Mouse (Mus musculus) cerebellum, adult 2 months (tissue): ENCODE data around the gene Ccdc182. TPM values are rescaled to one million over a fixed set of nuclear protein-coding genes. Genes with fewer than 3 reads are reported as not detected.

Source experiments
- DNase-seq, 2 experiments: peaks; one replicate each; pipeline ENCODE4 v3.0.0; 2021
- H3K27ac ChIP-seq: fragments of 200-500 bp; 2 replicates; pipeline ENCODE4 v1.5.1; 2012; ENCODE audit warnings: low read length, control low read depth, inconsistent platforms; ENCODE audit not compliant: insufficient read depth
- H3K27me3 ChIP-seq: fragments of 200-500 bp; 2 replicates; pipeline ENCODE4 v1.6.1; 2012; ENCODE audit warnings: inconsistent platforms, mild to moderate bottlenecking, low read length, moderate library complexity; ENCODE audit not compliant: control insufficient read depth, insufficient read depth
- H3K4me1 ChIP-seq: fragments of 200-500 bp; 2 replicates; pipeline ENCODE4 v1.6.1; 2011; ENCODE audit warnings: low read length; ENCODE audit not compliant: control insufficient read depth, insufficient read depth
- H3K4me3 ChIP-seq: fragments of 200-500 bp; replicated peaks from 2 replicates; pipeline ENCODE3; 2011; ENCODE audit warnings: mild to moderate bottlenecking, low read depth, low read length, control low read depth; ENCODE audit not compliant: insufficient read depth
- CTCF ChIP-seq: fragments of 200-500 bp; IDR thresholded peaks from 2 replicates; pipeline ENCODE4 v1.5.1; 2011; ENCODE audit warnings: low read depth, mild to moderate bottlenecking, control low read depth, low read length, moderate library complexity, borderline replicate concordance; ENCODE audit not compliant: insufficient read depth
- POLR2A ChIP-seq: fragments of 200-500 bp; IDR thresholded peaks from 2 replicates; pipeline ENCODE4 v1.6.1; 2011; ENCODE audit warnings: low read length, control low read depth, borderline replicate concordance; ENCODE audit not compliant: insufficient read depth
- WGBS: fragments of 180-500 bp; shearing (Covaris S2); methylation state at CpG from one replicate; pipeline ENCODE4 v1.1.7; 2018; 5-methylcytosine and 5-hydroxymethylcytosine counted together
- polyA plus RNA-seq: library from polyadenylated mRNA; depleted of rRNA; stranded (reverse); fragments of >200 nt; gene quantifications from 2 replicates; pipeline ENCODE4 v1.2.3, GENCODE M21; 2012; rRNA removed

The Ccdc182 gene
- 0.23 TPM in 1 of 2 replicates, not detected in the other for polyA plus RNA-seq

DNA sequence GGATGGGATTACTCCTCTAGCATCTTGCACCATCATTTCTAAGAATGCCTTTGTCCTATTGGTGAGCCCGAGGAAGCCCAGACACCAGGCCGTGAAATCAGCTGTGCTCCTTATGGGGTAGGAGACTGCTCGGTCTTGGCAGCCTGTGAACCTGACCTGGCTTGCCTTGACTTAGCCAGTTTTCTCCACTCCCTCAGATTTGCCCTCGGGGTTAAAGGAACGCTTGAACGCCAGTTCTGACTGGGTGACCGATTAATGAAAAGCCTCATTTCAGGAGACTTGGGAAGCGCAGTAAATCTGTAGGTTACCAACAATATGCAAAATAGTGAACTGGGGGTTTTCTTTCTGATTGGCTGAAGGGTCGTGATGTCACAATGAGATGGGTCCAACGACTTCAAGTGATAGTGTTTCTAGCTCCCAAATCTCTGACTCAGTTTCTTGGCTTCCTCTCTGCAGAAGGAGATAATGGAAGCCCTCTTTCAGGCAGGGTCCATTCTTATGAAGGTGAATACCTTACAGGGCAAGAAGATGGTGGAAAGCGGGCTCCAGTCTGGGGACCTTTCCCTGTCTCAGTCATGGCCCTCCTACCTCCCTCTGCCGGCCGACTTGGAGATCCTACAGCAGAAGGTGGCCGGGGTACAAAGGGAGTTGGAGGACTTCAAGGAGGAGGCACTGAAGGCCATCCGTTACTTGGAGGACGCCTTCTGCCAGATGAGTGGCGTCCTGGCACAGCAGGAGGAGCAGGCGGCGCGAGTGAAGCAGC, at the start of gene Ccdc182:
Ccdc182 (plus strand) TSS at position 428 of the 763 bp plus-strand sequence.
- Histone ChIP-seq H3K4me3 (peak within 1 kb of the TSS; percentile 9), H3K27me3 (no peaks in the 10 kb centered on the region; the same call in 1 of the 2 replicates), H3K27ac (no peak within 1 kb of the TSS), H3K4me1 (peaks cover 6% of the 10 kb centered on the region)
- no peak for TF ChIP-seq POLR2A
- no peak for TF ChIP-seq CTCF
- no peak for DNase-seq
- 50% methylated on average over 20 of the region's 20 CpGs for WGBS

DNA sequence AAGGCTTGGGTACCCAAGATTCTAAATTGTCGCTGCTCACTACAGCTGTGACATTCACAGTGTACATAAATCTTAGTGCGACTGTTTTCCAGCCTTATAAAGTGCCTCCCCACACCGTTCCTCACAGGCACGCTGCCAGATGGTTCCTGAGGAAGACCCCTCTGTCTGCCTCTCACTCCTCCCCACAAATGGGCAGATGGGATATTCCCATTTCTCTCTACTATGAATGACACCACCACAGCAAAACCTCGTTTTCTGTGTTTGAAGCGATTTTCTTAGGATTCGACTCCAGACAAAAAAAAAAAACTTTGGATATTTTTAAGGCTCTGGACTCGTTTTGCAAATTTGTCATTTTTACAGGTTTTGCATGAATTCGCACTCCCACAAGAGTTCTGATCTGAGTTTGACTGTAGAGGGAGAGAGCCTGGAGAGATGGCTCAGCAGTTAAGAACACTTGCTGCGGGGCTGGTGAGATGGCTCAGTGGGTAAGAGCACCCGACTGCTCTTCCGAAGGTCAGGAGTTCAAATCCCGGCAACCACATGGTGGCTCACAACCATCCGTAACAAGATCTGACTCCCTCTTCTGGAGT, 48.2 kb upstream of the Ccdc182 start:
- no peak overlapping the region for H3K4me3 ChIP-seq
- H3K4me1 ChIP-seq, result no peaks in the 10 kb centered on the region
- WGBS, result 80% methylated on average over 14 of the region's 14 CpGs
- H3K27me3 ChIP-seq, result no peaks in the 10 kb centered on the region; the same call in 1 of the 2 replicates
- no peak for DNase-seq
- no peak overlapping the region for H3K27ac ChIP-seq
- no peak for TF ChIP-seq CTCF
- TF ChIP-seq POLR2A, result no peak

DNA sequence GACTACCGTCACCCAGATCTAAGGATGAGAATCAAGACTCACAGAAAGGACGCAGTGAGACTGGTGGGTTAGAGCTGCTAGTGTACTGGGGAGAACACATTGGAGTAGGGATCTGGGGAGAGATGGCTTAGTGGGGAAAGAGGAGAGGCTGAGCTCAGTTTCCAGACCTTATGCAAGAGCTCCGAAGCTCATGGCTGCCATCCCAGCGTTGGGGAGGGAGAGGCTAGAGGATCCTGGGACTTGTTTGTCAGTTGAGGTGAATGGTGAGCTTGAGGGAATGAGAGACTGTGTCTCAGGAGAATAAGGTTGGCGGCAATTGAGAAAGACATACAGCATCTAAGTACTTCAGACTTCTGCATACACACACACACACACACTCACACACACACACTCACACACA, 45.2 kb upstream of the Ccdc182 start:
- Histone ChIP-seq H3K27me3 (no peaks in the 10 kb centered on the region), H3K4me1 (peaks cover 3% of the 10 kb centered on the region), H3K4me3 (no peak overlapping the region), H3K27ac (no peak overlapping the region)
- no peak for TF ChIP-seq CTCF
- TF ChIP-seq POLR2A, result no peak
- no peak for DNase-seq
- 69% methylated on average over 5 of the region's 5 CpGs for WGBS

DNA sequence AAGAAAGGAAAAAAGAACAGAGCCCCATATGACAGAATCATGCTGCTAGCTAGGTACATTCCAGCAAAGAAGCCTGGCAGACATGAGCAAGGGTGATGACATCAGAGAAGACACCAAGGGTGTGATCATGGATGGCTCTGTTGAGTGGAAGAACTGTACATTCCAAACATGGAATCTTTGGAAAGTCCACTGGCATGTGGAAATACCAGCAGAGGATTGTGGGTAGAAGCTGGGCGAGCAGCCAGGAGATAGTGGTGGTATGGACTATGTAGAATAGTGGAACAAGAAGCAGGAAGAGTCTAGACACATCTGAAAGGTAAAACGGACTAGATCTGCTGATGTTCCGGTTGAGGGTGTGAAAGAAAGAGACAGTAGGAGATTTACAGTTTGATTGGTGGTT, 43.3 kb upstream of the Ccdc182 start:
- TF ChIP-seq POLR2A (no peak), CTCF (no peak)
- Histone ChIP-seq H3K27ac (no peak overlapping the region), H3K4me3 (no peak overlapping the region), H3K27me3 (no peaks in the 10 kb centered on the region), H3K4me1 (peaks cover 3% of the 10 kb centered on the region)
- WGBS, result 91% methylated on average over 3 of the region's 3 CpGs
- no peak for DNase-seq

DNA sequence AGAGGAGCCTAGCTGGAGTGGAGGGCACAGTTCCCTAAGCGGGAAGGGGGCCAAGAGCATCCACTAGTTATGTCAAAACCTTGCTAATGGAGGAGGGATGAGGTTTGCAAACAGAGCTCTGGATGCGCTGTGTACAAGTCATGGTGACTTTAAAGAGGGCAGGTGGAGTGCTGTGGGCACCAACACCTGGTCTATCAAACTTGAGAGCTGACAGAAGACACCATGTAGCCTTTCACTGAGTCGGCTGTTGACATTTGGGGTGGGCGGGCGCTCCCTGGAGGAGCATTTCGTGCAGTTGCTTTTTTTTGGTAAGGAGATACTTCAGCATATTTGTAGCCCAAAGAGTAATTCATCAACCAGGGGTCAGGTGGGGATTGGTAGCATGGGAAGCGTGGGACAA, 42.6 kb upstream of the Ccdc182 start:
- no peak for DNase-seq
- no peak overlapping the region for H3K4me3 ChIP-seq
- 79% methylated on average over 7 of the region's 7 CpGs for WGBS
- TF ChIP-seq POLR2A, result no peak
- TF ChIP-seq CTCF, result no peak
- H3K4me1 ChIP-seq, result peaks cover 3% of the 10 kb centered on the region
- no peak overlapping the region for H3K27ac ChIP-seq
- no peaks in the 10 kb centered on the region for H3K27me3 ChIP-seq

DNA sequence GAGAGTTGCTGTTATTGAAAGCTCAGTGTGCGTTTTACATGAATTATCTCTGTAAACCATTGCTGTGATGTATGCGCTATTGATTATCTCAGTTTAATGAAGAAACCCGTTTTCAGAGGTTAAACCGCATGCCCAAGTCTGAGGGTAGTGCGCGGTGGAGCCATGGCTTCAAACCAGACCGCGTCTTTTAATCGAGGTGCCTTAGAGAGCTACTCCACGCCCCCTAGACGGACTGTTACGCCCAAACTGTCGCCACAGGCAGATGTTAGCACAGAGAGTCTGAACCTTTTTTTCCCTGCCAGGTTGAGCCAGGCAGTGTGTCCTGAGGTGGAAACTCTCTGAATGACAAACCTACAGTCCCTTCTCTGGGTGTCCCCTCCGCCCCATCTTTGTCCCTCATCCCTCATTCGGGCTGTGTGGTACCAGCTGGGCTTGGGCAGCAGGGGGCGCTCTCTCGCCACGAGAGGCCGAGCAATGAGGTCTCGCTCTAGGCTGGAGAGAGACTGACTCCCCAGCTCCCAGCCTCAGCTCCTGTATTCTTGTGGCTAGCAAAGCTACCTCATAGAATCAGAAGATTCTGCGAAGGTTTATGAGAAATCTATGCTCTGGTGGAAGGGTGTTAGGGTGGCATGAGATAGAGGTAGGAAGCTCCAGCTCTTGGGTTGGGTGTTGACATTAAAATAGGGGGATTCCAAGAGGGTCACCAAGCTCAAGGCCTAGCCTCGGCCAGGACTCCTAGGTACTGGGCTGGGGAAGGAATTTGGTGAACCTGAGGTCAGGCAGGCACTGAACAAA, 41.7 kb upstream of the Ccdc182 start:
- H3K27me3 ChIP-seq, result no peaks in the 10 kb centered on the region
- no peak overlapping the region for H3K27ac ChIP-seq
- peak; percentile 79 to 89 for DNase-seq
- 20% methylated on average over 22 of the region's 22 CpGs for WGBS
- TF ChIP-seq POLR2A (no peak), CTCF (peak; percentile 98)
- peaks cover 3% of the 10 kb centered on the region for H3K4me1 ChIP-seq
- no peak overlapping the region for H3K4me3 ChIP-seq

DNA sequence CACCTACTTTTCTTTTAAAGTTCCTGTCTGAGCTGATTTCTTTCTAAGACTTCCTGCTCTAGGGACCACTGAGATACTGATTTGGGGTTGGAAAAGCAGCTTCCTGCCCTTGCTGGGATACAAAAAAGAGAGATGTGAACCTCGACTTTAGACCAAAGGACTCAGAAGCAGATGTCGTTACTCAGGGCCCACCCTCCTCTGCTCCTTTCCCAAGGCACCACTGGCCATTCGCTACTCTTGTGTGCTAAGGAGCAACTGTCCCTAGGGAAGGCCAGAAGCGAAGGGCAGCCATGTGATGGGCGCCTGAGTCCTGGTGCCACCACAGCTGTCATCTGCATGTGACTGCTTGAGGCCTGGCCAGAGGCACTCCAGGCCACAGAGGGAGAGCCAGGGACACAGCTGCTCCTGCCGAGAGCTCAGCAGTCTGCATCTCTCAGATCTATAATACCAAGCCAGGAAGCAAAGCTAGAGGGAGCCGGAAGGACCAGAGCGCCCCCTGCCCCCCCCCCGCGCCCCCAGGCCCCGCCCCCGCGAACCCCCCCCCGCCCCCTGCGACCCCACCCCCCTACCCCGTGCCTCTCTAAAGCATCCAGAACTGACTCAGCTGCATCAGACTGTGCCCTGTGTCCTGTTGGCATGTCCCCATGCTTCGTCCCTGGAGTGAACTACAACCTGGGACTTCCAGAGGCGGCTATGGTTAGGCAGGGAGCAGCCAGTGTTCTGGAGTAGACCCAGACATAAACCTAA, 40.9 kb upstream of the Ccdc182 start:
- WGBS, result 21% methylated on average over 14 of the region's 18 CpGs
- Histone ChIP-seq H3K27me3 (no peaks in the 10 kb centered on the region), H3K27ac (no peak overlapping the region), H3K4me1 (peaks cover 3% of the 10 kb centered on the region), H3K4me3 (no peak overlapping the region)
- peak in 1 of 2 experiments; percentile 20 for DNase-seq
- TF ChIP-seq CTCF (no peak), POLR2A (no peak)
